Mouse (Mus musculus) MEL (cell line): Measurements from ENCODE around the gene Frmd4a. TPM values are rescaled to one million over a fixed set of nuclear protein-coding genes. Genes with fewer than 3 reads are reported as not detected.

ENCODE experiments used
- DNase-seq: peaks from one replicate; pipeline ENCODE4 v3.0.0; 2011; ENCODE audit warnings: low read depth, low spot score
- H3K27ac ChIP-seq: 2 replicates; pipeline ENCODE4 v1.5.1; 2012; ENCODE audit warnings: low read depth, mild to moderate bottlenecking, control low read depth, low read length, moderate library complexity; ENCODE audit not compliant: control insufficient read depth
- H3K27me3 ChIP-seq, 2 experiments: fragments of 150-350 bp in 1 of 2; sonication (generic) in 1 of 2; 2 replicates each; pipeline ENCODE4 v1.6.1; 2012; ENCODE audit warnings: low read length in 2 of 2, mild to moderate bottlenecking in 2 of 2, improper control_type of control experiment in 1 of 2, moderate library complexity in 1 of 2; ENCODE audit not compliant: insufficient read depth in 2 of 2, control insufficient read depth in 1 of 2
- H3K36me3 ChIP-seq, 2 experiments: 2 replicates each; pipeline ENCODE4 v1.6.1; 2012 to 2014; ENCODE audit warnings: low read length in 2 of 2, improper control_type of control experiment in 1 of 2, inconsistent platforms in 1 of 2, mild to moderate bottlenecking in 1 of 2; ENCODE audit not compliant: insufficient read depth in 2 of 2, control insufficient read depth in 1 of 2
- H3K4me1 ChIP-seq, 2 experiments: fragments of 150-350 bp in 1 of 2; sonication (generic) in 1 of 2; 2 replicates each; pipeline ENCODE4 v1.6.1; 2012; ENCODE audit warnings: low read length in 2 of 2, improper control_type of control experiment in 1 of 2, mild to moderate bottlenecking in 1 of 2; ENCODE audit not compliant: insufficient read depth in 2 of 2, control insufficient read depth in 1 of 2
- H3K4me3 ChIP-seq, 2 experiments: fragments of 150-350 bp in 1 of 2; sonication (generic) in 1 of 2; 2 replicates each; pipeline ENCODE4 v1.5.1; 2012; ENCODE audit warnings: low read depth in 2 of 2, low read length in 2 of 2, mild to moderate bottlenecking in 2 of 2, moderate library complexity in 2 of 2, control low read depth in 1 of 2, improper control_type of control experiment in 1 of 2; ENCODE audit not compliant: control insufficient read depth in 1 of 2, insufficient read depth in 1 of 2
- H3K79me2 ChIP-seq: 2 replicates; pipeline ENCODE4 v1.6.1; 2012; ENCODE audit warnings: mild to moderate bottlenecking, low read length, moderate library complexity; ENCODE audit not compliant: control insufficient read depth, poor library complexity, insufficient read depth
- H3K9ac ChIP-seq: 2 replicates; pipeline ENCODE4 v1.6.1; 2012; ENCODE audit warnings: low read depth, mild to moderate bottlenecking, control low read depth, low read length, moderate library complexity; ENCODE audit not compliant: control insufficient read depth, poor library complexity, severe bottlenecking
- H3K9me3 ChIP-seq: fragments of 150-350 bp; sonication (generic); replicated peaks from 2 replicates; pipeline ENCODE4 v1.6.1; 2012; ENCODE audit warnings: mild to moderate bottlenecking, low read length, improper control_type of control experiment, moderate library complexity; ENCODE audit not compliant: insufficient read depth
- BHLHE40 ChIP-seq: IDR thresholded peaks from 2 replicates; pipeline ENCODE4 v1.6.1; 2012; ENCODE audit warnings: low read depth, mild to moderate bottlenecking, inconsistent platforms, low read length, improper control_type of control experiment, borderline replicate concordance
- CHD1 ChIP-seq: IDR thresholded peaks from 2 replicates; pipeline ENCODE4 v1.6.1; 2012; ENCODE audit warnings: low read depth, mild to moderate bottlenecking, inconsistent platforms, low read length, improper control_type of control experiment
- CHD2 ChIP-seq: IDR thresholded peaks from 2 replicates; pipeline ENCODE4 v1.6.1; 2011; ENCODE audit warnings: low read length, improper control_type of control experiment
- CTCF ChIP-seq, 3 experiments: IDR thresholded peaks in 2 of 3; conservative IDR thresholded peaks in 1 of 3; 2 replicates each; pipeline ENCODE4 v1.5.1; 2011 to 2012; ENCODE audit warnings: low read length in 3 of 3, low read depth in 2 of 3, mild to moderate bottlenecking in 2 of 3, improper control_type of control experiment in 1 of 3, inconsistent platforms in 1 of 3, mixed read lengths in 1 of 3, moderate library complexity in 1 of 3; ENCODE audit not compliant: control insufficient read depth in 1 of 3, insufficient read depth in 1 of 3, poor library complexity in 1 of 3, severe bottlenecking in 1 of 3
- HCFC1 ChIP-seq: IDR thresholded peaks from 2 replicates; pipeline ENCODE4 v1.6.1; 2012; ENCODE audit warnings: low read depth, mild to moderate bottlenecking, inconsistent platforms, low read length, improper control_type of control experiment, moderate library complexity
- JUND ChIP-seq: IDR thresholded peaks from 2 replicates; pipeline ENCODE4 v1.6.1; 2011; ENCODE audit warnings: low read depth, mild to moderate bottlenecking, improper control_type of control experiment, low read length
- MAX ChIP-seq: IDR thresholded peaks from 2 replicates; pipeline ENCODE4 v1.6.1; 2011; ENCODE audit warnings: low read length, improper control_type of control experiment
- MXI1 ChIP-seq: IDR thresholded peaks from 2 replicates; pipeline ENCODE4 v1.6.1; 2011; ENCODE audit warnings: mild to moderate bottlenecking, low read depth, low read length, improper control_type of control experiment
- MYB ChIP-seq: IDR thresholded peaks from 2 replicates; pipeline ENCODE4 v1.6.1; 2011; ENCODE audit warnings: mild to moderate bottlenecking, low read depth, low read length, improper control_type of control experiment
- POLR2A ChIP-seq, 2 experiments: IDR thresholded peaks; 2 replicates each; pipeline ENCODE4 v1.6.1; 2011 to 2012; ENCODE audit warnings: low read length in 2 of 2, mild to moderate bottlenecking in 2 of 2, control low read depth in 1 of 2, improper control_type of control experiment in 1 of 2, low read depth in 1 of 2, moderate library complexity in 1 of 2; ENCODE audit not compliant: control insufficient read depth in 1 of 2, insufficient read depth in 1 of 2, poor library complexity in 1 of 2
- POLR2AphosphoS2 ChIP-seq: IDR thresholded peaks from 2 replicates; pipeline ENCODE4 v1.6.1; 2011; ENCODE audit warnings: low read length, improper control_type of control experiment
- RAD21 ChIP-seq: IDR thresholded peaks from 2 replicates; pipeline ENCODE4 v1.6.1; 2011; ENCODE audit warnings: mild to moderate bottlenecking, low read depth, low read length, improper control_type of control experiment
- TAL1 ChIP-seq: IDR thresholded peaks from 2 replicates; pipeline ENCODE4 v1.6.1; 2012; ENCODE audit warnings: mild to moderate bottlenecking, inconsistent platforms, low read length, moderate library complexity, mixed read lengths
- TBP ChIP-seq: IDR thresholded peaks from 2 replicates; pipeline ENCODE4 v1.8.0; 2011; ENCODE audit warnings: low read depth, low read length, improper control_type of control experiment
- TCF12 ChIP-seq: IDR thresholded peaks from 2 replicates; pipeline ENCODE4 v1.6.1; 2014; ENCODE audit warnings: low read depth, mild to moderate bottlenecking, inconsistent platforms, low read length, improper control_type of control experiment, moderate library complexity
- USF1 ChIP-seq: IDR thresholded peaks from 2 replicates; pipeline ENCODE4 v1.6.1; 2014; ENCODE audit warnings: low read depth, mild to moderate bottlenecking, inconsistent platforms, low read length, improper control_type of control experiment, moderate library complexity
- USF2 ChIP-seq, 2 experiments: IDR thresholded peaks; 2 replicates each; pipeline ENCODE4 v1.6.1; 2011 to 2012; ENCODE audit warnings: improper control_type of control experiment in 2 of 2, low read length in 2 of 2, borderline replicate concordance in 1 of 2, inconsistent platforms in 1 of 2, low read depth in 1 of 2, mild to moderate bottlenecking in 1 of 2; ENCODE audit not compliant: insufficient read depth in 1 of 2
- ZKSCAN1 ChIP-seq: IDR thresholded peaks from 2 replicates; pipeline ENCODE4 v1.6.1; 2012; ENCODE audit warnings: low read depth, mild to moderate bottlenecking, inconsistent platforms, low read length, improper control_type of control experiment, moderate library complexity
- ZMIZ1 ChIP-seq: IDR thresholded peaks from 2 replicates; pipeline ENCODE4 v1.6.1; 2012; ENCODE audit warnings: low read depth, mild to moderate bottlenecking, inconsistent platforms, low read length, improper control_type of control experiment, moderate library complexity
- polyA plus RNA-seq, 2 experiments: library from polyadenylated mRNA; stranded (reverse) in 1 of 2; unstranded in 1 of 2; fragments of >175 nt in 1 of 2; fragments of >200 nt in 1 of 2; gene quantifications; 2 replicates each; pipeline versions ENCODE4 v1.2.1 to v1.2.4; 2012; ENCODE audit warnings: low replicate concordance in 2 of 2, low read depth in 1 of 2; ENCODE audit not compliant: insufficient read length in 2 of 2, insufficient read depth in 1 of 2, missing spikeins in 1 of 2
- total RNA-seq: library from RNA; depleted of rRNA; stranded (reverse); fragments of 300-350 nt; gene quantifications from 2 replicates; pipeline ENCODE4 v1.2.3, GENCODE M21; 2012

The Frmd4a gene
- total and polyA plus RNA-seq, 3 experiments = 6.4 to 14.4 TPM; not detected in 1

- no peak for TF ChIP-seq ZKSCAN1
- TF ChIP-seq MAX = 0 out of 2 replicates have a peak, but pooled peaks have one; percentile 13
- TF ChIP-seq CHD2 = no peak
- TF ChIP-seq TCF12 = no peak
- TF ChIP-seq MYB = no peak
- no peak for TF ChIP-seq HCFC1
- peak; percentile 40; the same call in 1 of the 2 replicates for TF ChIP-seq BHLHE40
- peak in 1 of 2 experiments; percentile 35; a peak in 1 of 4 replicates for TF ChIP-seq USF2 (IDR thresholded peaks at IDR 0.05; ENCODE audit: borderline replicate concordance in 1 of 2, insufficient read depth in 1 of 2, low read depth in 1 of 2, low read length in 2 of 2)
- peak; percentile 86 for TF ChIP-seq USF1
- TF ChIP-seq MXI1 = peak; percentile 34; the same call in 1 of the 2 replicates
- no peak for TF ChIP-seq POLR2AphosphoS2
- TF ChIP-seq, all 39 proteins: peak for 5
- Histone ChIP-seq H3K4me1 (peaks cover 4 to 9% of the 10 kb centered on the region in 2 experiments), H3K9me3 (no peaks in the 10 kb centered on the region), H3K27ac (peak overlapping the region; percentile 81), H3K79me2 (no peaks in the 10 kb centered on the region), H3K9ac (peak overlapping the region; percentile 60), H3K27me3 (peaks cover 0 to 2% of the 10 kb centered on the region in 2 experiments; a peak in 1 of 4 replicates), H3K4me3 (peak overlapping the region; percentile 44 to 54), H3K36me3 (peaks cover 0 to 9% of the 10 kb centered on the region in 2 experiments; a peak in 2 of 4 replicates)
- DNase-seq = peak; percentile 44
These were observed 491.6 kb downstream of the Frmd4a start for GRCm38 (mm10) chr2:4508959-4509615.

GRCm38 (mm10) chr2:4509739-4510138 lies 492.2 kb downstream of the Frmd4a start:
- H3K9me3 ChIP-seq = no peaks in the 10 kb centered on the region
- peaks cover 0 to 11% of the 10 kb centered on the region in 2 experiments; a peak in 2 of 4 replicates for H3K36me3 ChIP-seq
- peak; percentile 67 for DNase-seq
- H3K27ac ChIP-seq = peak overlapping the region; percentile 81
- H3K9ac ChIP-seq = peak overlapping the region; percentile 60
- H3K4me1 ChIP-seq = peaks cover 9 to 13% of the 10 kb centered on the region in 2 experiments
- no peak for TF ChIP-seq JUND
- no peak for TF ChIP-seq MAX
- TF ChIP-seq RAD21 = no peak
- no peak for TF ChIP-seq TBP
- peak in 1 of 2 experiments; percentile 34; a peak in 1 of 4 replicates for TF ChIP-seq POLR2A (IDR thresholded peaks at IDR 0.05; ENCODE audit: control insufficient read depth in 1 of 2, insufficient read depth in 1 of 2, low read depth in 1 of 2, low read length in 2 of 2, poor library complexity in 1 of 2)
- TF ChIP-seq TAL1 = no peak
- no peak for TF ChIP-seq CTCF (IDR thresholded peaks at IDR 0.05 in 2 of 3, conservative IDR thresholded peaks at IDR 0.05 in 1 of 3; ENCODE audit: control insufficient read depth in 1 of 3, insufficient read depth in 1 of 3, low read depth in 2 of 3, low read length in 3 of 3, poor library complexity in 1 of 3, severe bottlenecking in 1 of 3)
- TF ChIP-seq CHD1 = no peak
- TF ChIP-seq ZMIZ1 = no peak
- peak overlapping the region; percentile 44 to 54 for H3K4me3 ChIP-seq
- H3K27me3 ChIP-seq = peaks cover 0 to 2% of the 10 kb centered on the region in 2 experiments; a peak in 1 of 4 replicates
- no peaks in the 10 kb centered on the region for H3K79me2 ChIP-seq
